In the genomic region with DNA sequence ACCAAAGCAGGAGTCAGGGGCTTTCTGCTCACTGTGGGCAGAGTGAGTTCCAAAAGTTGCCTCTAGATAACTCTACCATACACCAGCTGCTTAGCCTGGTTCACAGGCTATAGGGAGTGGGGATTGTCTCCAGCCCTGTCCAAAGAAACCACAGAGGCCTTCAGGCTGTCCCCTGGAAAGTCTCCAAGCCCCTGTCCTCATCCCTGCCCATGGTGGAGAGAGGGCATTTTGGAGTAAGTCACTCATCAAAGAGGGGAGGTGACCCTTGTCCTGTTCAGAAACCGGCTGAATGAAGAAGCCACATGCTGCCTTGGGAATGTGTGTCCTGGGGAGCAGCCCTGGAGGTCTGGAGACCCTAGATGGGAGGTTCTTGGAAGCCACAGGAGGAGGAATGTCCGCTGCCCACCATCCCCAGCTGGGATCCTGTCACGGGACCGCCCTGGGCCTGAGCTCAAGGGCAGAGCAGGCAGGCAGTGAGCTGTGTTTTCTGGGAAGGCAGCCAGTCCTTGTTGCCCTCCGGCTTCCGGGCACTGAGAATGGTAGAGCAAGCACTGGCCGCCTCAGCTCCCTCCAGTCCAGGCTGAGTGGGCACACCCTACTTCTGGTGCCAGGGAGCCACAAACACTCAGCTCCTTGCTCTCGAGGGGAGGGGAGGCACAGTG, we compare ENCODE assay signal across 8 mouse cellular contexts.
DNase-seq lines count a peak whose midpoint lies in the region; ATAC-seq lines count a peak whose summit lies in the region.

No protein-coding gene starts in this region.

- H3K4me3 ChIP-seq in kidney, embryonic 14.5 days (ENCODE audit: low read length) = no peak overlapping the region
- no peak overlapping the region for H3K4me3 ChIP-seq in forebrain, embryonic 16.5 days (replicated peaks; ENCODE audit: low read length)

- DNase-seq in kidney, adult 11 months = peak; percentile 97
- DNase-seq in adrenal gland, postnatal 25 days = peak; percentile 84
- DNase-seq in kidney, adult 18-20 months = peak; percentile 94
- peak; percentile 89 to 94 for DNase-seq in lung, adult 18-20 months
- peak; percentile 74 for DNase-seq in testis, postnatal 14 days (ENCODE audit: low spot score)
- DNase-seq in T-cell, adult 2 months (ENCODE audit: low spot score) = no peak

- ATAC-seq in kidney, embryonic 14.5 days (ENCODE audit: low FRiP score, low TSS enrichment) = no peak
- ATAC-seq in forebrain, embryonic 16.5 days = peak; percentile 44

- no peaks in the 10 kb centered on the region for H3K36me3 ChIP-seq in kidney, embryonic 14.5 days (ENCODE audit: control insufficient read depth, insufficient read depth, low read length)
- H3K36me3 ChIP-seq in forebrain, embryonic 16.5 days (ENCODE audit: control insufficient read depth, insufficient read depth) = no peaks in the 10 kb centered on the region

- H3K9ac ChIP-seq in kidney, embryonic 14.5 days (ENCODE audit: low read depth, low read length) = no peak overlapping the region
- no peak overlapping the region for H3K9ac ChIP-seq in forebrain, embryonic 16.5 days (replicated peaks; ENCODE audit: low read depth, low read length)

- no peak overlapping the region for H3K4me2 ChIP-seq in kidney, embryonic 14.5 days (replicated peaks; ENCODE audit: low read depth, low read length)
- H3K4me2 ChIP-seq in forebrain, embryonic 16.5 days (ENCODE audit: low read length) = no peak overlapping the region

- 80% methylated on average over 8 of the region's 8 CpGs for WGBS in kidney, embryonic 14.5 days
- 47% methylated on average over 8 of the region's 8 CpGs for WGBS in forebrain, embryonic 16.5 days

- no peak overlapping the region for H3K27ac ChIP-seq in kidney, embryonic 14.5 days (ENCODE audit: low read depth, low read length)
- no peak overlapping the region for H3K27ac ChIP-seq in forebrain, embryonic 16.5 days (ENCODE audit: low read length)

- no peaks in the 10 kb centered on the region for H3K9me3 ChIP-seq in kidney, embryonic 14.5 days (ENCODE audit: control insufficient read depth, low read length)
- no peaks in the 10 kb centered on the region for H3K9me3 ChIP-seq in forebrain, embryonic 16.5 days (ENCODE audit: control insufficient read depth, low read length)

- no peaks in the 10 kb centered on the region for H3K27me3 ChIP-seq in kidney, embryonic 14.5 days (ENCODE audit: control insufficient read depth, insufficient read depth, low read length)
- H3K27me3 ChIP-seq in forebrain, embryonic 16.5 days (replicated peaks; ENCODE audit: control insufficient read depth, insufficient read depth, low read length) = peaks cover 5% of the 10 kb centered on the region; the same call in 1 of the 2 replicates

- H3K4me1 ChIP-seq in kidney, embryonic 14.5 days (ENCODE audit: control insufficient read depth, insufficient read depth, low read length) = peaks cover 56% of the 10 kb centered on the region
- peaks cover 30% of the 10 kb centered on the region for H3K4me1 ChIP-seq in forebrain, embryonic 16.5 days (replicated peaks; ENCODE audit: control insufficient read depth, insufficient read depth, low read length)
